Mouse (Mus musculus) embryonic facial prominence, embryonic 11.5 days (tissue): ENCODE measurements at regions not wholly inside any gene's neighbourhood (a gene's known extent, or its start where the extent isn't known, plus 50 kb on each side); places are given as distances from the start of the nearest gene placed in this dataset.

Experiments
- ATAC-seq: fragments of 200-750 bp; cut with Nextera tagmentation; replicated peaks from 2 replicates; pipeline ENCODE4 v1.8.0; 2017; ENCODE audit warnings: low read depth; ENCODE audit not compliant: insufficient number of reproducible peaks, low FRiP score, low TSS enrichment
- DNase-seq: peaks from one replicate; pipeline ENCODE4 v3.0.0-alpha.2; 2015; ENCODE audit warnings: low spot score
- H3K27ac ChIP-seq: fragments of 300-500 bp; sonication (generic); replicated peaks from 2 replicates; pipeline ENCODE4 v1.5.1; 2014; ENCODE audit warnings: mild to moderate bottlenecking, low read depth, low read length, control low read depth
- H3K27me3 ChIP-seq: fragments of 300-500 bp; sonication (generic); 2 replicates; pipeline ENCODE4 v1.6.1; 2014; ENCODE audit warnings: mild to moderate bottlenecking, low read length, moderate library complexity, mixed read lengths; ENCODE audit not compliant: control insufficient read depth, insufficient read depth
- H3K36me3 ChIP-seq: fragments of 300-500 bp; sonication (generic); replicated peaks from 2 replicates; pipeline ENCODE4 v1.6.1; 2014; ENCODE audit warnings: low read depth, mild to moderate bottlenecking, low read length, moderate library complexity, mixed read lengths; ENCODE audit not compliant: control insufficient read depth, insufficient read depth
- H3K4me1 ChIP-seq: fragments of 300-500 bp; sonication (generic); 2 replicates; pipeline ENCODE4 v1.6.1; 2014; ENCODE audit warnings: low read length, mixed read lengths; ENCODE audit not compliant: control insufficient read depth, insufficient read depth
- H3K4me2 ChIP-seq: fragments of 300-500 bp; sonication (generic); 2 replicates; pipeline ENCODE4 v1.6.1; 2014; ENCODE audit warnings: low read depth, mild to moderate bottlenecking, control low read depth, low read length, moderate library complexity
- H3K4me3 ChIP-seq: fragments of 300-500 bp; sonication (generic); 2 replicates; pipeline ENCODE4 v1.5.1; 2014; ENCODE audit warnings: low read depth, low read length, control low read depth
- H3K9ac ChIP-seq: fragments of 300-500 bp; sonication (generic); replicated peaks from 2 replicates; pipeline ENCODE4 v1.6.1; 2014; ENCODE audit warnings: mild to moderate bottlenecking, control low read depth, low read length
- H3K9me3 ChIP-seq: fragments of 300-500 bp; sonication (generic); replicated peaks from 2 replicates; pipeline ENCODE4 v1.6.1; 2016; ENCODE audit warnings: mild to moderate bottlenecking, low read length, inconsistent platforms, mixed read lengths; ENCODE audit not compliant: control insufficient read depth
- WGBS: fragments of 180-500 bp; shearing (Covaris S2); extraction: QIAGEN DNeasy Blood & Tissue Kit; methylation state at CpG from one replicate; pipeline ENCODE4 v1.1.7; 2014; 5-methylcytosine and 5-hydroxymethylcytosine counted together

GRCm38 (mm10) chr4:64269846-64270245 is 223.0 kb upstream of the Tnc start:
- Histone ChIP-seq H3K4me1 (no peaks in the 10 kb centered on the region), H3K9me3 (no peaks in the 10 kb centered on the region), H3K4me2 (no peak overlapping the region), H3K4me3 (no peak overlapping the region), H3K36me3 (no peaks in the 10 kb centered on the region), H3K27me3 (no peaks in the 10 kb centered on the region), H3K9ac (no peak overlapping the region), H3K27ac (no peak overlapping the region)
- DNase-seq, result no peak
- no peak for ATAC-seq
- WGBS, result 59% methylated on average over 5 of the region's 5 CpGs

GRCm38 (mm10) chr4:64269117-64269516 is 222.3 kb upstream of the Tnc start:
- DNase-seq, result no peak
- no peak for ATAC-seq

GRCm38 (mm10) chr4:64260473-64260872 is 213.7 kb upstream of the Tnc start:
- H3K27ac ChIP-seq, result no peak overlapping the region
- DNase-seq, result no peak
- no peak overlapping the region for H3K9ac ChIP-seq
- H3K4me3 ChIP-seq, result no peak overlapping the region
- no peaks in the 10 kb centered on the region for H3K4me1 ChIP-seq
- H3K4me2 ChIP-seq, result no peak overlapping the region
- ATAC-seq, result no peak
- no peaks in the 10 kb centered on the region for H3K27me3 ChIP-seq
- no peaks in the 10 kb centered on the region for H3K9me3 ChIP-seq
- H3K36me3 ChIP-seq, result no peaks in the 10 kb centered on the region

More at GRCm38 (mm10) chr4:64269117-64269516, 222.3 kb upstream of the Tnc start:
- 84% methylated on average over 2 of the region's 2 CpGs for WGBS
- no peak overlapping the region for H3K4me2 ChIP-seq
- H3K4me1 ChIP-seq, result no peaks in the 10 kb centered on the region
- no peaks in the 10 kb centered on the region for H3K9me3 ChIP-seq
- H3K4me3 ChIP-seq, result no peak overlapping the region
- H3K9ac ChIP-seq, result no peak overlapping the region
- H3K27ac ChIP-seq, result no peak overlapping the region
- no peaks in the 10 kb centered on the region for H3K27me3 ChIP-seq
- H3K36me3 ChIP-seq, result no peaks in the 10 kb centered on the region

GRCm38 (mm10) chr4:64260188-64260444 is 213.3 kb upstream of the Tnc start:
- no peak overlapping the region for H3K4me3 ChIP-seq
- ATAC-seq, result no peak

GRCm38 (mm10) chr4:64259348-64260187 is 212.8 kb upstream of the Tnc start:
- 85% methylated on average over 6 of the region's 6 CpGs for WGBS
- Histone ChIP-seq H3K4me2 (no peak overlapping the region), H3K36me3 (no peaks in the 10 kb centered on the region), H3K27ac (no peak overlapping the region), H3K4me3 (no peak overlapping the region), H3K9me3 (no peaks in the 10 kb centered on the region), H3K4me1 (no peaks in the 10 kb centered on the region), H3K9ac (no peak overlapping the region), H3K27me3 (no peaks in the 10 kb centered on the region)
- DNase-seq (no peak), ATAC-seq (no peak)

More at GRCm38 (mm10) chr4:64260188-64260444, 213.3 kb upstream of the Tnc start:
- Histone ChIP-seq H3K4me1 (no peaks in the 10 kb centered on the region), H3K4me2 (no peak overlapping the region), H3K36me3 (no peaks in the 10 kb centered on the region), H3K9ac (no peak overlapping the region), H3K27me3 (no peaks in the 10 kb centered on the region), H3K9me3 (no peaks in the 10 kb centered on the region), H3K27ac (no peak overlapping the region)
- no peak for DNase-seq

- no peak overlapping the region for H3K27ac ChIP-seq
- ATAC-seq, result no peak
- H3K4me2 ChIP-seq, result no peak overlapping the region
- no peaks in the 10 kb centered on the region for H3K9me3 ChIP-seq
- H3K4me1 ChIP-seq, result no peaks in the 10 kb centered on the region
- H3K36me3 ChIP-seq, result no peaks in the 10 kb centered on the region
- 72% methylated on average over 8 of the region's 8 CpGs for WGBS
- H3K9ac ChIP-seq, result no peak overlapping the region
- no peak for DNase-seq
- H3K4me3 ChIP-seq, result no peak overlapping the region
- H3K27me3 ChIP-seq, result no peaks in the 10 kb centered on the region
Measured at GRCm38 (mm10) chr4:64255253-64255652, 208.4 kb upstream of the Tnc start.

- Histone ChIP-seq H3K9me3 (no peaks in the 10 kb centered on the region), H3K4me2 (no peak overlapping the region), H3K27ac (no peak overlapping the region), H3K9ac (no peak overlapping the region), H3K36me3 (no peaks in the 10 kb centered on the region), H3K4me3 (no peak overlapping the region), H3K27me3 (no peaks in the 10 kb centered on the region), H3K4me1 (no peaks in the 10 kb centered on the region)
- WGBS, result 83% methylated on average over 5 of the region's 5 CpGs
- DNase-seq (no peak), ATAC-seq (no peak)
Measured at GRCm38 (mm10) chr4:64250691-64251090, 203.9 kb upstream of the Tnc start.

- DNase-seq (no peak), ATAC-seq (no peak)
- 78% methylated on average over 5 of the region's 5 CpGs for WGBS
- Histone ChIP-seq H3K27me3 (no peaks in the 10 kb centered on the region), H3K27ac (no peak overlapping the region), H3K36me3 (no peaks in the 10 kb centered on the region), H3K9ac (no peak overlapping the region), H3K4me2 (no peak overlapping the region), H3K4me3 (no peak overlapping the region), H3K9me3 (no peaks in the 10 kb centered on the region), H3K4me1 (no peaks in the 10 kb centered on the region)
Measured at GRCm38 (mm10) chr4:64238196-64238740, 191.5 kb upstream of the Tnc start.
